Mouse (Mus musculus) brain, adult 2 months (tissue): ENCODE measurements around the gene Ccdc9b.

ENCODE experiments used
- DNase-seq: peaks from one replicate; pipeline ENCODE4 v3.0.0; 2011; ENCODE audit warnings: low read depth, low spot score

The Ccdc9b gene

DNA sequence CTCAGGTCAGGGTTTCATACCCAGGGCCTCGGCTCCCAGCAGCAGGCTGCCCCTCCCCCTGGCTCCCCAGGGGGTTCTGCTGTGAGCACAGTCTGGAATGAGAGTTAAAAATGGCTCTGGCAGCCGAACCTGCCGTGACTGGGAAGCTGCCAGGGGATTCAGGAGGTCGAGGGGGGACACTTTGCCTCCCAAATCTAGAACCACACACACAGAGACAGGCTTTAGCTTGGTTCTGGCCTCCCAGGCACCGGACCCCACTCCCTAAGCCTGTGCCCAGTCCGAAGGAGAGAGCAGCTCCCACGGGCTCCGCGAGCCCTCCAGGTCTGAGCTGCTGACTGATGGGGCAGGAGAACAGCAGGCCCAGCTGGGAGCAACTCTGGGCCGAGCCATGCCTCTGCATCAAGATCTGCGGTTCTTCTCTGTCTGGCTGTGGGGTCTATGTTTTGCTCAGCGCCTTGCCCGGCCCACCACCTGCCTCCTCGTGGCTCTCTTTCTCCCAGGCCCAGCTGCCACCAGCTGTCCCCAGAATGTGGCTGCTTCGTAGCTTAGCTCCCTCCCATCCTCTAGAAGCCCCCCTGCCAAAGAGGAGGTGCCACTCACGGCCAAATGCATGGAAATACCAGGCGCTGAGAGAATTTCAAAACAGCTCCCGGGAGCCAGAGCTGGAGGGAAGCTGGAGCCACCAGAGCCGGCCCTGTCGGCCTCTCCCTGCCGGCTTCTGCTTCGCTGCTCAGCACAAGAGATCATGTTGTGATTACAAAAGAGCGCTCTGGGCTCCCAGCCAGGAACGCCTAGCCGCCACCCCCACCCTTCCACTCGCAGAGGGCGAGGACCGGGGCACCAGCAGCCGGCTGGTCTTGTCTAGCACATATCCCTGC, at the start of gene Ccdc9b:
Ccdc9b (minus strand) TSS at position 756 of the 878 bp plus-strand sequence.
- DNase-seq = peak; percentile 94

- DNase-seq = no peak
Observed at GRCm38 (mm10) chr2:118810861-118811260, 48.4 kb upstream of the Ccdc9b start.

- DNase-seq = peak; percentile 83
Observed at GRCm38 (mm10) chr2:118806860-118807259, 44.4 kb upstream of the Ccdc9b start.

- DNase-seq = no peak
Observed at GRCm38 (mm10) chr2:118805756-118806155, 43.3 kb upstream of the Ccdc9b start.

- DNase-seq = no peak
Observed at GRCm38 (mm10) chr2:118805137-118805536, 42.7 kb upstream of the Ccdc9b start.

DNA sequence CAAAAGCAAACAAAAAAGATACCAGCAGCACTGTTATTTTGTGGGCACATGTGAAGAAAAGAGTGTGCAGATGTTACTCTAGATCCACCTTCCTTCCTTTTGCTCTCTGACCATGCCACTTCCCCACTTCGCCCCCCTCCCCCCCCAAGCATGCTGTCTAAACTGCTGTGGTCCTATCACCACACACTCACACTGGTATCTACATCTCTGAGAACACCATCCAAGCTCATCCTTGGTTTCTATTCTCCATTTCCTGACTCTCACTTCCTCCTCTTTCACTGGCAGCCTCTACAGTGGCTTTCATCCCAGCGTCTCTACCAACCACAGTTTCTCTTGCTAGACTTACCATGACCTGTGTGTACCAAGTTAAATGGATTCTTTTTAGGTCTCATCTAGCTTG, 42.0 kb upstream of the Ccdc9b start:
- DNase-seq = no peak

GRCm38 (mm10) chr2:118802542-118803118, 40.2 kb upstream of the Ccdc9b start:
- DNase-seq = no peak

DNA sequence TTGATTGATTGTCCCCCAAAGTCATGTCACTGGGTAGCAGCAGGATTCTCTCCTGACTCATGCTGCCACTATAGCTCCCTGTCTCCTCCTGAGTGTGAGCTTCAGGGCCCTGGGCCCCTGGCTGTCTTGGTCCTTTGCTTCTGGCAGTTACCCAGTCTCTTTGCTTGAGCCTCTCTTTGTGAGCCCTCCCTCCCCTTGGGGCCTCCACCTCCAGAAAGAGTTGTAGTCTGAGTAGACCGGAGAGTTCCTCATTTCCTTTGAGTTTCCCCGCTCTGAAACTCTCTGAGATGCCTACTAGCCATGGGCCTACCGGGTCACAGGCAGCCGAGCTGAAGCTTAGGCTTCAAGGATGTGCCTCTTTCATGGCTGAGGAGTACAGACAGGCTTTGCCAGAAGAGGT, 31.2 kb upstream of the Ccdc9b start:
- no peak for DNase-seq

DNA sequence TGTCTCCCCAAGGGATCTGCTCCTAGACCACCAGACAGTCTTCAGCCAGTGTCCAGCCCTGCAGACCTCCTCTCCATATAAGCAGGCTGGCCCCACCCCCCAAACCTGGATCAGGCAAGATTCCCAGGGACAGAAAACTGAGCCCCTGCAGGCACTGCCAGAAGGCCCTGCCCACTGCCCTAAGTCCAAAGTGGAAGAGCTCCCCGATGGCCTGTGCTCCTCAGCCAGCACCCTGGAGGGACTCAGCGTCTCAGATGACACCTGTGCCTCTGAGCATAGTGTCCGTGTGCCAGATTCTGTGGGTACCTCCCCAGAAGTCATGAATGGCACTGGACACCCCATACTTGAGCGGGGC, 29.8 kb upstream of the Ccdc9b start:
- no peak for DNase-seq

- no peak for DNase-seq
Observed at GRCm38 (mm10) chr2:118791591-118792258, 29.3 kb upstream of the Ccdc9b start.

- peak; percentile 89 for DNase-seq
Observed at GRCm38 (mm10) chr2:118790551-118791525, 28.4 kb upstream of the Ccdc9b start.

- no peak for DNase-seq
Observed at GRCm38 (mm10) chr2:118790221-118790550, 27.7 kb upstream of the Ccdc9b start.

GRCm38 (mm10) chr2:118789501-118789900, 27.0 kb upstream of the Ccdc9b start:
- peak; percentile 91 for DNase-seq

DNA sequence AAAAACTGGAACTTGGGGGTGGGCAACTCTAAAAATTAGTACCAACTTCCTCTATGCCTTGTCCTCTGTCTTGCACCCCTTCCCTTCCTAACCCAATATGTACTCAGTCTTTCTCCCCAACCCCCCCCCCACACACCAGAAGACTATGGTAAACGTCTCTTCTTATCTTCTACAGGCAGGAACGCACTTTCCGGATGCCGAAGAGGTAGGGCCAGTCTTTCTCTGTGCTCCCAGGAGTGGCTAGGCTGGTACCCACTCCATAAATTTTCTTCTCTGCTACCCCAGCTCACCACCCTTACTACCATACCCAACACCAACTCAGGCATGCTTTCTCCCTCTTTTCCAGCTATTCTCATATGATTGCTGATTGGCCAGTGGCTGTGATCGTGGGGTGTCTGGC, 24.1 kb upstream of the Ccdc9b start:
- no peak for DNase-seq

DNA sequence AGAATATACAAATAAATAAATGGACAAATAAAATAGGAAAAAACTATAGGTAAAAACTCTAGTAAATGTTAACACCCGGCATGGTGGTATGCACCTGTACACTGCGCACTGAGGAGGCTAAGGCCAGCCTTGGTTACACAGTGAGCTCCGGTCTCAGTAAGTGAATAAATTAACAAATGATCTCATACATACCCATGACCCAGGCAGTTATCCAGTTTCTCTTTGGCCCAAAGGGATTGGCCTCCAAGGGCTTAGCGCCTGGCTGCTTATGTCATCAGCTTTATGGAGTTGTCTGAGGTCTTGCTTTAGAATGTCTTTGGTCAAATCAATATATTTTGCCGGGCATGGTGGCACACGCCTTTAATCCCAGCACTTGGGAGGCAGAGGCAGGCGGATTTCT, 21.2 kb upstream of the Ccdc9b start:
- DNase-seq = no peak

GRCm38 (mm10) chr2:118783093-118783492, 20.6 kb upstream of the Ccdc9b start:
- no peak for DNase-seq

DNA sequence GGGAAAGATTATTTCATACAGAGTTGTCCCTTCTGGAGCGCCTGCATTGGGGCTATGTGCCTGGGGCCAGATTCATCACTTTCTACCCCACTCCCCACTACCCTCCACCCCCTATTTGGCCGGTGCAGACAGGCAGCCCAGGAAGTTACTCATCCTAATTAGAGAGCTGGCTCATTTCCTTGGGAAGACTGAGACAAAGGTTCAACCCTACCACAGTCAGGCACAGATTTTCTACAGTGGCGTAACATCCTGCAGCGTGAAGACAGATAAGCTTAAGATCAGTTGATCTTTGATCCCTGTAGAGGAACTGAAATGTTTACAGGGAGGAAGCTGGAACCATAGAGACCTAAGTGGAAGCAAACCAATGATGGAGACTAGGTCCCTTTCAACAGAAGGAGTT, 19.8 kb upstream of the Ccdc9b start:
- DNase-seq = no peak

GRCm38 (mm10) chr2:118781115-118781514, 18.7 kb upstream of the Ccdc9b start:
- DNase-seq = peak; percentile 41

GRCm38 (mm10) chr2:118779504-118780480, 17.3 kb upstream of the Ccdc9b start, which contains the start of gene Disp2:
Disp2 (plus strand) TSS chr2:118779719.
- peak; percentile 98 for DNase-seq

DNA sequence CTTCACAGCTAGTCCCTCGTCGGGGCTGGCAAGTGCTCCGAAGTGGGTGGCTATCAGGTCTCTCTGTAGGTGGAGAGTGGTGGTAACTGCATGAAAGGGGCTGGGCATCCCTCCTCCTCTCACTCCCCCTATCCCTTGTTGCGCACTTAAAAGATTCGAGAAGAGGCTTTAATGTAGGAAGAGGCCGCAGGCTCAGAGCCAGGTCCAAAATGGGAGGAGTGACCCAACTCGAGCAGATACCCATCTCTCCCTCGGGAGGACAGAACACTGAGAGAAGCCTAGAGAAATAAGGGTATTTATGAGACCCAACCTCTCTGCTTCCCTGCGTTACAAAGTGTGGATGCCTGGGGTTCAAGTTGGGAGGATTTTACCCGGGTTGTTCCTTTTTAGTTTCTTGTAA, 16.6 kb upstream of the Ccdc9b start:
- peak; percentile 50 for DNase-seq
